Mouse (Mus musculus) cortical plate, adult 2 months (tissue): Measurements from ENCODE around the gene Psmg1.

Source experiments
- CTCF ChIP-seq: fragments of 200-500 bp; IDR thresholded peaks from 2 replicates; pipeline ENCODE4 v1.5.1; 2011; ENCODE audit warnings: mild to moderate bottlenecking, control low read depth, low read length; ENCODE audit not compliant: insufficient read depth; ENCODE audit errors: extremely low read depth
- POLR2A ChIP-seq: fragments of 200-500 bp; IDR thresholded peaks from 2 replicates; pipeline ENCODE4 v1.6.1; 2011; ENCODE audit warnings: mild to moderate bottlenecking, low read length, control low read depth; ENCODE audit not compliant: insufficient read depth; ENCODE audit errors: extremely low read depth

DNA sequence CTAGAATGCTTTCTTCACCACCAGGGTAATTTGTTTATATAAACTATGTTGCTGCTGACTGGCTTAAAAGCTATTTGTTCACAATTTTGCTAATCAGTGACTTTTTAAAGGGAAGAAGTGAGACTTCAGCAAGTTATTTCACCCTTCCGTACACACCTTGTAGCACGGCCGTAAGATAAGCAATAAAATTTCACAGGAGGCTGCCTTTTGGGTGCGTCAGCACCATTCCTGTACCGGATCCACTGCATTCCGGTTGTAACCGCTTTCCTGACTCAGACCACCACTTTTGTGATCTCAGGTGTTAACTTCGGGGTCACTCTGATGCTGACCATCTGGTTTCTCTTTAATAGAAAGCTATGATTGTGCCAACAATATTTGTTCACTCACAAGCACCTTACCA is 32.7 kb downstream of the Psmg1 start:
- TF ChIP-seq POLR2A (no peak), CTCF (no peak)
